Mouse (Mus musculus): ENCODE measurements around the gene Bex3.
"Not testable (repeated sequence)": the region's sequence is repeated elsewhere in the genome, so short reads cannot be mapped to it uniquely, and the experiment has no call there.

Bex3 gene

DNA sequence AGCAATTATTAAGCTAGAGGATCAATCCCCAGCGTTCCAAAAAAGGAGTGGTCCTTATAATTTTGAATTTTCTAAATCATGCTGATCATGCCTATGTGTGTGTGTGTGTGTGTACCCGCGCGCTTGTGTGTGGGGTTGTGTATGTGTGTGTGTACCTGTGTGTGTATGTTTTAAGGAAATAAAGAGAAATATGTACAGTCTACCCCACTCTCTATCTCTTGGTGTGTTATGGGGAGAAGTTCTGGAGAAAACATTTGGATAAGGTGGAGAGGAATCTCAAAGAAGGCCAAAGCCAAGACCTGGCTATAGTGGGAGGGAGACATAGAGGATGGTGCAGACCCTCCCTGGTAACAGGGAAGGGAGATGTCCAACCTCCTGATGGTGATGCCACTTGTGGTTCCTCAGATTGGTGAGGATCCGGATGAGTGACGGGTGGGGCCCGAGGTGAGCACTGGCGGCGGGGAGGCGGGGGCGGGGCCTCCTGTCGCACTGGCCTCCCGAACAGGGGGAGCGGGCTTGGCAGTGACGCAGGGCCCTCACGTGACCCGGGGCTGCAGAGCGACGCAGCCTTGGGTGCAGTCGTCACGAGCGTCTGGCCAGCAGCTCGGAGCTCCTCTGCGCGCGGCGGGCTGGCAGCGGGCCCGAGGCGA is at the start of gene Bex3:
Gene Bex3, plus strand, starts transcription at position 511 of the 650 bp plus-strand sequence.
- not testable (repeated sequence) for DNase-seq (ENCODE audit: low read depth, low spot score)

DNA sequence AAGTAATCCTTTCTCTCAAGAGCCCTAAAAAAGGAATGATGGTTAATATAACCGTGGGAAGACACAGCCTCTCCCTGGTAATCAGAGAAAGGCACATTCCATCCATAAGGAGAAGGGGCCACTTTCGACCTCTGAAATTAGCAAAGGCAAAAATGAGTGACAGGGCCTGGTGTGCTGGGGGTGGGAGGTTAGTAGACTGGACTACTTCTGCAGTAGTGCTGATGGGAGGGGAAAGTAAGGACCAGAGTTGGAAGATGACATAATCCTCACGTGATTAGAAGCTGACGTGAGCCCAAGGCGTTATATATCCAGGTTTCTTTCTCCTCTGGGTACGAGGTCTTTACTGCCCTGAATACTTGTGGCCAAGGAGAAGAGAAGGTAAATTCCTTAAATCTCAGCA is 46.3 kb upstream of the Bex3 start:
- DNase-seq (ENCODE audit: low read depth, low spot score), result no peak

DNA sequence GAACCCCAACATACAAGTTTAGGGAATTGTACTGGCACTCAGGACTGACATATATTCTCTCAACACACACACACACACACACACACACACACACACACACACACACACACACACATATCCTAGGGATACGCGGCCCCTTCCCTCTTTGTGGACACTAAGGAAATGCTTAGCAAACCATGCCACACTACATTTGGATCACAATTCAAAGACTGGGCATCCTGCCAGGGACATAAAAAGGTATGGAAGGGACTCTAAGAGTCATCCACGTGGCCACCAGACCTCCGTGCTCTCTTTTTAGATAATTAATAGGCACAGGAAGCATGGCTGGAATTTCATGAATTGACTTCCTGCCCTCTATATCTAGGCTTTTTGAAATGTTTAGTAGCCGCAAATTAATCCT is 42.3 kb upstream of the Bex3 start:
- DNase-seq (ENCODE audit: low read depth, low spot score), result no peak

DNA sequence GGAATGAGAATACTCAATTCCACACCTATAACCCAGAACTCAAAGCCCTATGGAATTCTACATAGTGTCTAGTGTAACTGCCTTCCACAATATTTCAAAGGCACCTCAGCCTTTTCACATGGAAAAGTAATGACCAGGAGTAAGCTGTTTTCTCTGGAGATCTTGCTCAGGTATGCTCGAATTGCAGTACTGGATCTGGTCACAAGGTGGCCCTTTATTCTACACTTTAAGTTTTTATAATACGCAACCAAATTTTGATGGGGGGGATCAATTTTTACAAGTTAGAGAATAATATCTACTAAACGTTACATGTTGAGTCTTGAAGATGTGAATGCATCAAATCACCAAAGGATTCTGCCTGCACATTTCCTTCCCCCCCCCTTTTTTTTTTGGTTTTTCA is 31.9 kb upstream of the Bex3 start:
- DNase-seq (ENCODE audit: low read depth, low spot score), result no peak

- no peak for DNase-seq (ENCODE audit: low read depth, low spot score)
Observed at GRCm38 (mm10) chrX:136243181-136243580, 26.9 kb upstream of the Bex3 start.

- peak; percentile 47 for DNase-seq (ENCODE audit: low read depth, low spot score)
Observed at GRCm38 (mm10) chrX:136244574-136245229, 25.4 kb upstream of the Bex3 start, which contains the start of gene Tceal9. Tceal9 (plus strand) TSS chrX:136245079.

DNA sequence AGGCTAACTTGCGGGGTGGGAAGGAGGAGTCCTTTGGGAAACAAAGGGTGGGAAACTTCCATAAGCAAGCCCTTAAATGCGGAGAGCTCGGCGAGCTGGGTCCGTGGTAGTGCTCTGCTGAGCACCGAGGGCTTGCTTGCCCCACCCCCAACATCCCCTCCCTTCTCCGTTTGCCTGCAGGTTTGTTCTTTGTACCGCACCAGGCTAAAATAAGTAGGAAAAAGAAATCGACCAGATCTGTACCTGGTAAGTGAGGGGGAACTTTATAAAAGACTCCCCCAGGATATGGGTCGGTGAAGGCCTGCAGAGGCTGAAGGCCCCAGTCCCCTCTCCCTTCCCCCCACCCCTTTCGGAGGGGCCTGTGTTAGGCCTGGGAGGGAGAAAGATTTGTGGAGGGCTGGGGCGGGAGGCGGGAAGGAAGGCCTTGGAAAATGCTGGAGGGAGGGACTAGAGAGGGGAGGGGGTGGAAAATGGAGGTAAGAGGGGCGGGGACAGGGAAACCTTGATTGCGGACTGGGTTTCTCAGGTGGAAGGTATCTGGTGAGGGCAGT is 24.5 kb upstream of the Bex3 start:
- DNase-seq (ENCODE audit: low read depth, low spot score), result no peak

GRCm38 (mm10) chrX:136248811-136249210 is 21.2 kb upstream of the Bex3 start:
- no peak for DNase-seq (ENCODE audit: low read depth, low spot score)

DNA sequence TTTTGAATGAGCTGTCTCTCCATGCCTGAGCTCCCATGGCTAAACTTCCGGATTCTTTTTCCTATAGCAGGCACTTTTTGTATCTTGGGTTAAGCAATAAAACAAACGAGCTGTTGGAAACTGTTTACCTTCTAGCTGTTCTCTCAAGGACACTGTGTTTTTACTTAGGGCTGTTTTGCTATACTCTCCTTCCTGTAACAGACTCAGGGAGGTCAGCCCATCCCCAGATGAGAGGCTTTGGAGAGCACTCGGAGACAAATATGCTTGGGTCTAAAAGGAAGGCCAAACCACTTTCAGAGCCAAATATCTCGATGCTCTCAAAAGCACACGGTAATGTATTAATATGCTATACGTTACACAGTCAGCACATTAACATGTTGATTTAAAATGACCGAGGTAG is 20.4 kb upstream of the Bex3 start:
- DNase-seq (ENCODE audit: low read depth, low spot score), result no peak

DNA sequence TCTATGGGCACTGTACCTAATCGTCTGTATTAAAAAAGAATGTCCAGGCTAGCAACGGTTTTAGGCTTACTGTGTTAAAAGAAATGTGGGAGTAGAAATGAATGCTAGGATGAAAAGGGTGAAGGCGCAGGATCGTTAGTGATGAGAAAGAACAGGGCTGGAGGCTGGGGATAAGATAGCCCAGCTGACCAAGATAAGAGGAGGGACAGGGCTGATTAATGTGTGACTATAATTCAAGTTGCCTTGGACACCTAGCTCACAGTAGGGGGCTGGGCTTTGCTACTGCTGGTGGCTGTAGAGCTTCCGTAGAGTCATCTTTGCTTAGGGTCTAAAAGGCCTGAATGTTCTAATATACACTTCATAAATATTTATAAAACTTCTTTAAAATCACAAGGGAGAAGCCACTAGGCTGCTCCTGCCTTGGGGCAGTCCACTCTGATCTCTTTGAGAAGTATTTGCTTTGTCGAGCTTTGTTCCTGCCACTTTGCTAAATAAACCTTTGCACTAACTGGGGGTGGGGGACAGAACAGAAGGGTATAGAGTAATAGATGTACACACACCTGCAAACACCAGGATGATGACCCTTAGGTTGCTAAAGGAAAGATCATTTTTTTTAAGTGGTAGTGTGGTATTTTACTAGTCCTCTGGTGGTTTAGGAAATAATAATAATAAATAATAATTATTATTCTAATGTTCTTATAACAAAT is 17.9 kb upstream of the Bex3 start:
- DNase-seq (ENCODE audit: low read depth, low spot score), result no peak

- DNase-seq (ENCODE audit: low read depth, low spot score), result no peak
Observed at GRCm38 (mm10) chrX:136267720-136268119, 2.3 kb upstream of the Bex3 start.

GRCm38 (mm10) chrX:136268173-136268572 is 1.9 kb upstream of the Bex3 start:
- DNase-seq (ENCODE audit: low read depth, low spot score), result no peak

DNA sequence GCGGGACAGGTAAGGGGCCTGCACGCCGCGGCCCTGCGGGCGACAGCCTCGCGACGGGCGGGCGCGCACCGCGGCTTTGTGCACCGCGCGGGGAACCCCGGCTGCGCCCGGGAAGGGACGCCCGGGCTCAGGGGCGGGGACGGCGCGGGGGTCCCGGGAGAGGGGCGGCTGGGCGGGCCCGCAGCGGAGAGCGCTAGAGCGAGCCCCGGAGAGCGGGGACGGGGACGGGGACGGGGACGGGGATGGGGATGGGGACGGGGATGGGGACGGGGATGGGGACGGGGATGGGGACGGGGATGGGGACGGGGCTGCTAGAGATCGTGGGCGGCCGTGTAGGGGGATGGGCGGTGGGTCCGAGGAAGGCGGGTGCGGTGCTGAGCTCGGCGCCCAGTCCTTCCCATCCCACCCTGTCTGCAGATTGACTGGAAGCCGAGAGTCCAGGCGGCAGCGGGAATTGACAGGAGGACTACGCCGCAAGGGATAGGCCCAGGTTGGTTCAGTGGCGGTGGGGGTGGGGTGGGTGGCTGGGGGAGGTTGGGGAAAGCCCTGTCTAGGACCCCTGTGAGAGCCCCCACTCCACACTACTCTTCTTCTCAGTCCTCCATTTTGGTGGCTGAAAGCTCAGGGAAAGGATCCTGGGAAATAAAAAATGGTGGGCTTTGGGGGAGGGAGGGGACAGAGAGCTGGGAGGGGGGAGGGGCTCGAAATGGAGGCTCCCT is 499 bp downstream of the Bex3 start:
- DNase-seq (ENCODE audit: low read depth, low spot score), result not testable (repeated sequence)

- DNase-seq (ENCODE audit: low read depth, low spot score), result no peak
Observed at GRCm38 (mm10) chrX:136274542-136274941, 4.5 kb downstream of the Bex3 start.

DNA sequence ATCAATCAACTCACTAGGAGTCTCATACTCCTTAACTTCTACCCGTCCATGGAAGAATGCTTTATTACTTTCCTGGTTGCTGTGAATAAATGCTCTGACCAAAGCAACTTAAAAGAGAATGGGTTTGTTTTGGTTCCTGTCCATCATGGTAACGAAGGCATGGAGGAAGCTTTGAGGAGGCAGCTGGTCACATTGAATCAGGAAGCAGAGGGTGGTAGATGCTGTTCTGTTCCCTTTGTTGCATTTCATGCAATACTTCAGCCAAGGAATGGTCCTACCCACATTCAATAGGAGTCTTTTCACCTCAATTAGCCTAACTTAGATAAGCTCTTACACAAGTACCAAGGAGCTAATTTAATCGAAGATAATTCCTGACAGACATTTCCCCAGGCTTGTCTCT is 5.3 kb downstream of the Bex3 start:
- DNase-seq (ENCODE audit: low read depth, low spot score), result no peak

DNA sequence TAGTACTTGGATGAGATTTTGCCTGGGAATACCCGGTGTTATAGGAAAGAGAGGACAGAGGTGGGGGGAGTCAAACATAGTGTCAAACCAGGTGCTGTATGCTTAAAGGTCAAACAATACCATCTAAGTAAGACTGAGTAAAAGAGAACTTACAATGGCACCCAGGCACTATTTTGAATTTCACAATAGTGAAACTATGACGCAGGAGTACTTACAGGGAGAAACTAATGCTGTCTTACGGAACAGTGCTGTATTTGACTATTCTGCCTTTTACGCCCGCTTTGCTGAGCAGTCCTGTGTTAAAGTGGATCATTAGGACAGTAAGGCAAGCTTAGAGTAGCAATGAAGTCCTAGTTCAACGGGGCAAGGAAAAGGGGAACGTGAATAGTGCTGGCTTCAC is 7.5 kb downstream of the Bex3 start:
- no peak for DNase-seq (ENCODE audit: low read depth, low spot score)

GRCm38 (mm10) chrX:136278401-136278800 is 8.3 kb downstream of the Bex3 start:
- no peak for DNase-seq (ENCODE audit: low read depth, low spot score)

DNA sequence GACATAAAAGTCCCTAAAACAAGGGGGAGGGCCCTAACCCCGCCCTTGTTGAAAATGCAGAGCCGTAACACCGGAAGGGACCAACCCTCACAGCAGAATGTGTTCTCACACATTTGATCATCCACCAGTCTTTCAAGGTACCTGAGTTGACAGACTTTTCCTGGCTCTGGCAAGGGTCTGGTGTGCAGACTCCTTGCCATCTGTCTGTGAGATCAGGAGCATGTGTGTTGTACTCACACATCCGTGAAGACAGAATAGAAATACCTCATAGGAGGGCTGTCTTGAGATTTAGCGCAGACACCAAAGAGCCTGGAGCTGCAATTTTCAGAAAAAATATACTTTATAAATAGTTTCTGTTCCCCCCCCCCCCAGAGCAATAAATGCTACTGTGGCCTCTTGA is 9.4 kb downstream of the Bex3 start:
- no peak for DNase-seq (ENCODE audit: low read depth, low spot score)

DNA sequence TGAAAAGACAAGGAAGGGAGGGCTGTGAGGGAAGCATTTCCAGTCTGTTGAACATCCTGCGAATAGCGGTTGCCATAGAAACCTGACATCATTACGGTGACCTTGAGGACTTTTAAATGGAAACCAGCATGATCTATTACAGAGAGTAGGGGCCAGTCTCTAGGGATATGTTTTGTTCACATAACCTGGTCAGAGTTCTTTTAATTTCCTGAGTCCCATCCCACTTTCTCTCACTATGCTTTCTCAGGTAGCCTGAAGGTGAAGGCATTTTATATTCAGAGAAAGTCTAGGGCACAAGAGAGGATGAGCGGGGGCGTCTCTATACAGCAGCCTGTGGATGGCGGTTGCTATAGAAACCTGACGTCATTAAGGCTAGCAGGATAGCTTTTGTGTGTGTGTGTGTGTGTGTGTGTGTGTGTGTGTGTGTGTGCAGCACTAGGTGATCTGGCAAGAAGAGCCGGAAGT is 20.8 kb downstream of the Bex3 start:
- peak; percentile 23 for DNase-seq (ENCODE audit: low read depth, low spot score)

- no peak for DNase-seq (ENCODE audit: low read depth, low spot score)
Observed at GRCm38 (mm10) chrX:136304295-136304694, 34.2 kb downstream of the Bex3 start.

DNA sequence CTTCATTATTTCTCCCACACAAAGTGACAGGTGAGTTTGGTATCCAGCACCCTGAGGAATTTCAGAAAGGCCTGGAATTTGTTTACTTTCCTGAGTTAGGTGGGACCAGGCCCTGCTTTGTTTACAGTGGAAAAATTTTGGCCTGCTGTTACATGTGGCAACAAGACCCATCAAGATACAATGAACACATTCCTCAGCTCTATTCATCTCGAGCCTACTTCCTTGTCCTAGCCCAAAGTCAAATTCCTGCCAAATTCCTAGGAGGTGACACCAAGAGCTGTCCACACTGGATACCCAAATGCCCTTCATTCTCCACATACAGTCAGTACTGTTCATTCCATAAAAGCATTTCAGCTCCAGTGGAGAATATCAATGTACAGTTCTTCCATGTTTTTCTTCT is 36.1 kb downstream of the Bex3 start:
- no peak for DNase-seq (ENCODE audit: low read depth, low spot score)

DNA sequence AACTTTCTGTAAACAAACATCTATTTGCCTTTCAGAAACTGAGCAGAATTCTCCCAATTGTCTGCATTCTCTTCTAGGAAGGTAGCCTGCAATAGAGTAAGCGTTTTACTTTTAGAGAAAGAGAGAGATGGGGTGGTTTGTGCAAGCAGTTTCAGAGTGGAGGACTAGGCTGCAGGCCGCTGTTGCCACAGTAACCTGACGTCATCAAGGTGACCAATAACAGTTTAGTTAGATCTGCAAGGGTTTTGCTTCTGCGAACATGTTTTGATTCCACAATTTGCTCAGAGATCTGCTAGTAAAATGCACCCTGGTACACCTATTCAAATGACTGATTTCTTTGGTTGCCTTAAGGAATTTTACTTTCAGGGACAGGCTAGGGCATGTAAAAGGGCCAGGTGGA is 43.2 kb downstream of the Bex3 start:
- DNase-seq (ENCODE audit: low read depth, low spot score), result no peak
